Mouse (Mus musculus) brain, embryonic 18.5 days (tissue): ENCODE measurements around the gene Tenm4.
"Not testable (repeated sequence)": the region's sequence is repeated elsewhere in the genome, so short reads cannot be mapped to it uniquely, and the experiment has no call there.

Source experiments
- DNase-seq: peaks from one replicate; pipeline ENCODE4 v3.0.0-alpha.2; 2012; ENCODE audit warnings: low read depth, low spot score

The Tenm4 gene

DNA sequence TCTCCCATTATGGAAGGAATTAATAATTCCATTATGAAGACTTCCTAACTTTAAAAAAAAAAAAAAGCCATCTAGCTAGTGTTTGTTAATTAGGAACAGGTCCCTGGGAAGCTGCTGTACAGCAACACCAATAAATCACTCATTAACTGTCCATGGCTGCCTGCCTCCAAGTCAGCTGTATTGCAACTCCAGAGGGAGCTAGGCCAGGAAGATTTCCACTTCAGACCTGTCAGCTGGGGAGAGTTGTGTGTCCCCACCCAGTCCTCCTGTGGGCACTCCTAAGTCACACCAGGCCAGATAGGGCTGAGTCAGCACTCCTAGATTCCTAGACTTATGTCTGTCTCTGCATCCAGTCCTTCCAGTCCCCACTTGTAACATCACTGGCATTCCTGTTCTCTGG lies 399.9 kb downstream of the Tenm4 start:
- DNase-seq: no peak

DNA sequence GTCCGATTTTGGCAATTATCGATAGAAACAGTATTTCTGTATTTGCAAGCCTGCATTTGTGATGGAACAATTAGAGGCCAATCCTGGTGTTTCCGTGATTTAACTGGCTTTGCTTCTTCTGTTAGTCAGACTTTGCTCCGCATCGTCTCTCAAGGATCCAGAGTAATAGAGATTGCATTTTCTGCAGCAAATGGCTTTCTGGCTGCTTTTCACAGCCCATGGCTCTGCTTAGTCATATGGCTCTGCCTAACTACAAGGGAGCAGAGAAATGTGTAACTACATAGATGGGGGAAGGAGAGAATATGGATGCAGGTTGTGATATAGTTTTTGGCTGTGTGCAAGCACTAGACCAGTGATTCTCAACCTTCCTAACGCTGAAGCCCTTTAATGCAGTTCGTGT lies 401.9 kb downstream of the Tenm4 start:
- DNase-seq: no peak

DNA sequence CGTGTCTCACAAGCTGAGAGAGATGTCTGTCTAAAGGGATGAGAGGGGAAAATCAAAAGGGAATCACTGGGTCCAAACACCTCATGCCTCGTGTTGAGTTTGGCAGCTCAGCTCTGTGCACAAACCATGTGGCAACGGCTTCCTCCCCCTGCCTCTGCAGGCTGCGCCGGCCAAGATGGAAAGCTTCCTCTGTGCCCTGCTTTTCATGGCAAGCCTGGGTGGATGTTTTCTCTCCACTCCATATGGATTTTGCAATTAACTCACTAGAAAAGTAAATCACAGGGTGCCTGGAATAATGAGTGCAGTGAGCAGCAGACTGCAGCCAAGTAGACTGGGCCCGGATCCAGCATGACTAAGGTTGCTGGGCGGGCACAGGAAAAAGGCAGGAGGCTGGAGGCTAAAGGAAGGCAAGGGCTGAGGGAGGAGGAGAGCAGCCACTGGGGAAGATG lies 404.2 kb downstream of the Tenm4 start:
- DNase-seq: peak; percentile 85

DNA sequence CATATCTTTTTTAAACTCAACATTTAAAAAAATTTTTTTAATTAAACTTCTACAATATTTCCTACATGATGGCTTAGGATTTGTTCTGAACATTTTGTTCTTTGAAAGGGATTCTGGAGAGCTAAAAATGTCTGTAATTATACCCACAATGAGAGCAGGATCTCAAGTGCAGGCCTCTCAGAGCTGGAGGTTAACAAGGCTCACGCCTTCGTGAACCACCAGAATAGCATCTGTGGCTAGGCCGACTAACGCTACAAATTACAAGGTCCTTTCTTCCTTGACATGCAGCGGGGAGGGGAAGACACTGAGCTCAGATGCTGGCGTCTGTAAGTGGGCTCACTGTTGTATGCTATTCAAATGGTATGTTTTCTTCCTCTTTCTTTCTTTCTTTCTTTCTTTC lies 411.7 kb downstream of the Tenm4 start:
- no peak for DNase-seq

DNA sequence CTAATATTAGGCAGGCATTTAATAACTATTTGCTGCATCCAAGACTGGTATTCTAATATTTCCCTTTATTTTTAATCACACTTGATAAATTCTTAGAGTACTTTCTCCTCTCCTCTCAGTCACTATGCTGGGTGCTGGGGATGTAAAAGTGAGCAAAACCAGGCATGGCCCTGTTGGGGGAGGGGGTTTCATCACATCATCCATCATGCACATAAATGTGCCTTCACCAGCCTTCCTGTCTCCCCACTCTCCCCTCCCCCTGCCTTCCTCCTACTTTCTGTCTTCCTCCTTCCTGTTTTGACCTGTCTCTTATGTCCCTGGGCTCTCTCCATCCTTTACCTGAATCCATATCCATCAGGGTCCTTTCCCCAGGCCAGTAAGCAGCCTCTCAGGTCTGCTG lies 416.4 kb downstream of the Tenm4 start:
- no peak for DNase-seq

DNA sequence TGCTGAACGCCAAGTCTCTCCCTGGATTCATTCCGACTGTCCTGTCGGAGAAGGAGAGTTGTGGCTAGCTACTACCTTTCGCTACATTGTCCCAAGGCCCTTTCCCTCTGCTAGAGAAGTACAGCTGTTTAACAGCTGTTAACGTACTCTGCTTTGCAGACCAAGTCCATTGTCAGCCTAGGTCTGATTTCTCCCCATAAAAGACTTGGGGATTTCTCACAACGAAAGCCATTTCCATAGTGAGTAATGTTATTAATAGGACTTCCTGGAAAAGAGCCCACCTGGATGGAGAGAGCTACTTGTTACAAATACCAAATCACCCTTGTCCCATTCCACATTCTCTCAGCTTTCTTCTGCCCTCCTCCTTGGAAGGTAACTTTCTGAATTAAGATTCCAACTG lies 417.5 kb downstream of the Tenm4 start:
- no peak for DNase-seq

DNA sequence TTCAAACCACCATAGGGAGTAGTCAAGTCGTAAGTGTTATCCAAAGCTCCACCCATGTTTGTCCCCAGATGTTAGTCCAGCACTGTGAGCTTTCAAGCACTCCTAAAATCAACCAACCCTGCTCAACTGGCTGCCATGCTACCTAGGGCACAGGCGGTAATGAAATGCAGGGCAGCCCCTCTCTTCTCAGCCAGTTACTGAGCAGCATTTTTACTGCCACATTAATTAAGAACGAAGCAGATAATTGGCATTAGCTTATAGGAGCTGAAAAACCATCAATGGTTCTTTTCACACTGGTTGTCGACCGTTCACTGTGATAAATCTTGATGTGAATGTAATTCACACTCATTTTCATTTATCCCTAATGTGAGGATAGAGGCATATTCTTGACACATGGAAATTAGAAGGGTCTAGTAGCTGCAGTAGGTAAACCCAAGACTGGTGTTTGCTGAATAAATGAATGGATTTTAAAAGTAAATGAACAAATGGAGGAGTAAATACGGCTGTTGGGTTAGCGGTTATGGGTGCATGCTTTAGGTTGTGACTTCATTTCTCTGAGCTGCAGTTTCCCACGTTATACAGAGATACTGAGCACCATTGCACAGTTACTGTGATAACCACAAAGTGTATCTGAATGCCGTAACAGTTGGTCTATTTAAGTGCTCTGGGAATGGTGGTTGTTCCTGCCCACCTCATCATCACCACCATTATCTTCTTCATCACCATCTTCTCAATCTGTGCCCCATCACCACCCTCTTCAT lies 424.7 kb downstream of the Tenm4 start:
- no peak for DNase-seq

DNA sequence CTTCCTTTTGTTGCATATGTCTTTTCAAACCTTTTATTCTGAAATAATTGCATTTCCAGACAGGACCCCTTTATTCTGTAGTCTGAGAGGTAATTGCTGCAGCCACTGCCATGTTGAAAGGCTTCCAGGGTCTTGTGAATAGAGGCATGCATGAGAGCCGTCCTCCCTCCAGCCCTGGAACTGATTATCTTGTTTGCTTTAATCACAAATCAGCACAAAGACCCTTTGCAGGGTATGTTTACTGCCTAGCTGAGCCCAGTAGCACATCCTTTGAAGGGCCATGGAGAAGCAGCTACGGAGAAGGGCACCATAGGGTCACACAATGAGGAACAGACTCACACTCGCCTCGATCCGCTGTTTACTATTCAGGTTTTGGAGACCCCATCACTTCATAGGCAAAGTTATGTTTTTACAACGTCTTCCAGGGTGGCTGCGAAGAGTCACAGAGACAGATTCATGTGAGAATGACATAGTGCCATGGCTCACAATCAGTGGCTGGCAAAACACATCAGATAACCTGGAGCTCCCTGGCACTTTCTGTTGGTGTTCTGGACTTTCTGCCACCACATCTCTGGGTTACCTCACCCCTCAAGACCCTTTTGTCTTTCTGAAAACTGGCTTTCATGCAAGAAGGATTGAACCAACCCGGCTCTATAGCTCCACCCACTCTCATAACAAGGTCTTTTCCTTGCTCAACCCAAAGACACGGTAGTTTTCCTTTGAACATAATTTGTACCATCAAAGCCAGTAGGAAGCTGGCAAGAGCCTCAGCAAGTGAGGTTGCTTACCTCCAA lies 425.6 kb downstream of the Tenm4 start:
- DNase-seq: no peak

DNA sequence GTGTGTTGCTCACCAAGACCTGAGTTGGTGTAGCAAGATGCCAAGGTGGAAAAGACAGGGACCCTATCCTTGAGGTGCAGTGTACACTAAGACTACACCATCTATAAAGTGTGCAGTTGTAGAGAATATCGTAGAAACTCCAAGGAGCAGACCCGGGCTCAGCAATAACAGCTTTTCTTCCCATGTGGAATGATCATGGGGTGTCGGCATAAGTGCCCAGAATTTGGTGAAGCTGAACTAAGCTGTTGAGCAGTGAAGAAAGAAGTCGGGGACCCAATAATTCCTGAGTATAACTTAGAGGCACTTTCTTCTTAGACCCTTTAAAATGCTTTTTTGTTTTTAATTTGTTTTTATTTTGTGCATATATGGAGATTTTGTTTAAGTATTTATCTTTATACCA lies 426.8 kb downstream of the Tenm4 start:
- no peak for DNase-seq

DNA sequence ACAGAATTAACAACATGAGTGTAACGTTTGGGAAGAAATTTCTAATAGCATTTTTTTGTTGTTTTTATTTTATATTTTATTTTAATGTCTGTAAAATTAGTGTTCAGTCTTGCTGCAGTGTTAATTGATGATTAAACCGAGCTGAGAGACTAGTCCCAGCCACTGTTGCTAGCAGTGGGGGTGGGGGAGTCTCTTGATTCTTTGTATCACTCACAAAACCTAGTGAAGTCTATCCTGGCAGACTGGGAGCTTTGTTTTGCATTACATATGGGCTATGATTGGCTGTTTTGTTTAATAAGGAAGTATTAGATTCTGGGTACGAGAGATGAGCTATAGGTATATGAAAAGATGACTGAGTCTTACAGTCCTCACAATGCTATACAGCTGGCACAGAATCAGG lies 428.0 kb downstream of the Tenm4 start:
- DNase-seq: no peak

DNA sequence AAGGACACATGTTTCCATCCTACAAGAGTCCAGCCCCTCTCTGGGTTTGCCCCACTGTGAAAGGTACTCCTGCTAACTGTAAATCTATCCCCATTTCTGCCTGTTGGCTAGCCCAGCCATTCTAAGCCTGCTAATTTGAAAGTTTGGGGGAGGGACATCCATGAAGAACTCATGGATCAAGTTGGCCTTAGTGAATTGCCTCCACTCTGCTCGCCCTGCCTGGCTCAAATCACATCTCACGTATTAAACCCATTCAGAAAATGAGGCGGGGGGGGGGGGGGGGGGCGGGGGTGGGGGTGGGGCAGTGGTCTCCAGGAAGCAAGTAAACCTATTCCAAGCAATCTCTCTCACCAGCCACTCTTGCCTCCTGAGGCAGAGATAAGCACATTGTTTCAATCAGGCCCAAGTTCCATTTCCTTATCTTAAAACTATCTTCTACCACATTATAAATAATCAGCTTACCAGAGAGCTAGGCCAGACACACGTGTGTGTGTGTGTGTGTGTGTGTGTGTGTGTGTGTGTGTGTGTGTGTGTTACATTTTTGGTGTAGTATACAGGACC lies 429.4 kb downstream of the Tenm4 start:
- no peak for DNase-seq

DNA sequence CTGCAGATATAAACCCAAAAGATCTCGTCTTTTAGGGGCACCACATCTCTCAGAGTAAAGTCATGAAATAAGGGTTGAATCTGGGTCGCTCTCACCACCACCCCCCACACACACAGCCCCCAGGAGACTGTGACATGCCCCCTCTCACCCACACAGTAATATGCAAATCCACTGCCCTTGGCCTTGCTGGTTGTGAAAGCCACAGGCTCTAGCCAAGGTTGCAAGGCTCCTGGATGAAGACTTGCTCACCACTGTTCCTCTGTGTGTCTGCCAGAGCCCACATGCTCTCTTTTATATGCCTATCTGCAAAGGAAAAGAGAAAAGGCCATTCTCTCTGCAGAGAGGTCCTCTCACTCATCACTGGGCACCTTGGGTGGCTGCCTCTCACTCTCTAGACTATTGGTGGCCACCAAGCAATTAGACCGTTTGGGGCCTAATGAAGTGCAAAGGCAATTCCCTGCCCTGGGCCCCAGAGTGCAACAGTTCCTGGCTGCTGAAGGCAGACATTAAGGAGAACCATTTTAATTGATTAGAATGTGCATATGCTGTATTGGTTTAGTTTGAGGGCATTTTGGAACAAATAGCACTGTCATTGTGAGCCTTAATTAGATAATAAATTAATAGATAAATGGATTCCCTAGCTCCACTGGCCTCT lies 433.2 kb downstream of the Tenm4 start:
- DNase-seq: no peak

DNA sequence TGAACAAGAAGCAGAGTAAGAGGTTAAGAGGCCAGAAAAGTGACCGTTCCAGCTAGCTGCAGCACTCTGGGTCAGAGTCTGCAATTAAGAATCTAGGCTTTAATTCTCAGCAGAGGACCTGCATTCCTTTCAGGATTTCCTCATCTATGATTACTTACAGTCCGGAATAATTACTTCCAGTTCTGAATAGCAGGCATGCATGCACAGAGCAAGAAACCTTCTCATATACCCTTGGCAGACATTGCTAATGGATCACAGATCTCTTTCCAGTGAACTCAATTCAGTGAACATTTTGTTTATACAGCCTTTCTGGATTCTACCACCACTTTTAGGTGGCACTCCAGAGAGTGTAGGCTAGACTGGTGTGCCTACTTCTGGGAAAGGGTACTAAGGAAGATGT lies 434.3 kb downstream of the Tenm4 start:
- DNase-seq: no peak

DNA sequence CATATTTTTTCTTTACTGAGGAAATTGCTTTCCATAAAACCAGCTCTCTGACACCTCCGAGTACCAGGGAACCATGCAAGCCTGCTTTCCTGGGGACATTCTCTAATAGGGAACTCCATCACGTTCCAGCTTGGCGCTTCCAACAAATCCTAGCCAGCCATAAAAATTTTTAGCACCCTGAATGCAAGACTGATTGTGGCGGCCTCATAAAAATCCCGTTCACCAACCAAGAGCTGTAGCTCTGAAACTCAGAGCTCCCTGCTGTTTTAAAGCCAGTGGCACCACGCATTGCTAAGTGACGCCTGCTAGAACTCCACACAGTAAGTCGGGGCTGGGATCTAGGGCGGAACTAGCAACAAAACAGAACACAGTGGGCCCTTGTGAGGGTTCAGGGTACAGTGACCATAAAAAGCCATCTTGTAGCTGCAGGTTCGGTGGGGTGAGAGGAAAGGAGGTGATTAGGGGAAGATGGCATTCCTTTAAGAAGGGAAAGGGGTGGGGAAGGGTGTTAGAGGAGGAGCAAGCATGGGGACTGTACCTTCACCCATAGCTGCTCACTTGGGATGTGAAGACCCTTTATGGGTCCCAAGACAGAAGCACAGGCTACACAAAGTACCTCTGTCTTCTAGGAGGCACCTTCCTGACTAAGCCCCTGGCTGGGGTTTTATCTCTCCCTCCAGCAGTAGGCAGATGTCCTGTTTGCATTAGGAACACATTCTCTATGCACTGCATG lies 439.0 kb downstream of the Tenm4 start:
- no peak for DNase-seq

DNA sequence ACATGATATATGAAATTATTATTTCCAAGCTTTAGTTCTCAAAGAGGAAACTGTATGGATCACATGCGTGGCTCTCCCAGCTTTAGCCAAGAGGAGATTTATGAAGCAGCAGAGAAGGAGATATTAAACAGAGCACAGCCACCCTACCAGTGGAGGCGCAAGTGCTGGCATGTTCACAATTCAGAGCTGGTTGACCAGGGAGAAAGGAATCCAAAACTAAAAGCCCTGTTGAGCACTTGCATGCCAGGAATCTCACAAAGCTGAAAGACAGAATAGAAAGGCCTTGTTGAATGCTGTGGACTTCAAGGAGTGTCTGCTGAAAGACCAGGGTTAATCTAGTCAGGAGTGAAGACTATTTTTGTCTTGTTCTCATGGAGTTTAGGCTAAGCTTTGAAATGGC lies 446.3 kb downstream of the Tenm4 start:
- no peak for DNase-seq

DNA sequence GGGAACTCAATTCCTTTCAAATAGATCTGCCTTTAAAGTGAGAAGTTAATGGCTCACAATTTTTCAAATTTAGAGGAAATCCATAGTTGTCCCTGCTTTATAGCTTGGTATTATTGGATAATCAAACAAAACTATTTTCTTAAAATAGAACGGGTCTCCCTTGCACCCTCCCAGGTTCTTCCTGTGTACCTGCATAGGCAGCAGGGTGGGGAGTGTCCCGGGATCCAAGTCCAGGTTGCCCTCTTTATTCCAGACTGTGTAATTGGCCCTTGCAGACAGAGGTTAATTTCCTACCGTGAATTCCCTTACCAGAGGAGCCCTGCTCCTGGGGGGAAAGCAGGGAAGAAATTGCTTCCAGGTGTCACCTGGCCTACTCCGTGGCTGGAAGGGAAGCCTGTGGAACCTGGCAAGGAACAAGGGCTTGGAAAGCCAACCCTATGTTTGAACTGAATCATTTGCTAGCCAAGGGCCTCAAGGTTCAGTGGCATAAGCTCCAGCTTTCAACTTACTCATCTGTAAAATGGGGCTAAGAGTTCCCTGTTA lies 449.0 kb downstream of the Tenm4 start:
- no peak for DNase-seq

DNA sequence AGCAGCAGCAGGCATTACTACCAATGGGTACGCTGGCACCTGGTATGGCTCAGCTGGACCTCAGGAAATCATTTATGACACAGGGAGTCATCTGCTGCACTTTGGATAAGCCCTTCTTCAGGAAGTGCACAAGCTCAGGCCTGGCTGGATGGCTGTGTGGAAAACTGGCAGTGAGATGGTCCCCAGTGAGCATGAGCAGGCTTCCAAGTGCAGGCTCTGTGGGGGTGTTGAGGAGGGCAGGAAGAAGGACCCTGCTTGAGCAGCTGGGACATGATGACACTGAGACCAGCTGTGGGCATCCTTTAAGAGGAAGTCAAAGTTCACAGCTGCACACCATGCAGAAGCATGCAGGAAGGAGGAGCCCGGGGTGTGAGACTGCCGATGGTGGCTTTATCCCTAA lies 455.3 kb downstream of the Tenm4 start:
- DNase-seq: no peak

DNA sequence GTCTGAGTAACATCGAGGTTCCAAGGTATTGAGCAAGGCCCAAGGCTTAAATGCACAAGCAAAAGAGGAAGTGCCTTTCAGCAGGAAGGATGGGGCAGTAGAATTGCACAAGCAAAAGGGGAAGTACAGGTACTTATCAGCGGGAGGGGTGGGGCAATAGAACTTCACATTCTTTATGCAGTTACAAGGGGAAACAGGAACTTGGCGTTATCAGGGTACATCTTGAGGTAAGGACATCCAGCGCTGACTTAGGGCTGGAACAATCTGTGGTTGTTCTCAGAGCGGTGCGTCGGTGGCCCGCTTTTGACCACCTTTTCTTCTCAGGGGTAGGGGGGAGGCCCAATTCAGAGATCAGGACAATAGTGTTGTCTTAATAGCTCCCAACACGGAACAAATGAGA lies 459.5 kb downstream of the Tenm4 start:
- DNase-seq: not testable (repeated sequence)

DNA sequence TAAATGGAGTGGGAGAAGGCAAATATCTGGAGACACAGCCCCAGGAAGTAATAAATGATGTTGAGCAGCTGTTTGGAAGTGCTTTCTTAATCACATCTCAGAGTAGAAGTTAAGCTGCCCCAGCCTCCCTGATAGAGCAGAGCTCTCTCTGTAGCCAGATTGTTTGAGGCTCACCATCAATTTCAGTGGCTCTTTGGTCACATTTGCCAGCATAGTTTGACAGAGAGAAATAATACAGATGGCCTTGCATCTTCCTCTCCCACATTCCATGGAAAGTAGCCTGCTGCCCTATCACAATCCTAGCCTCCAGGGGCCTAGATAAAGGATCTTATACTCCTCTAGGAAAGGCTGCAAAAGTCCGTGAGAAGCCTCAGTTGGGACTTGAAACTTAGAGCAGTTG lies 462.0 kb downstream of the Tenm4 start:
- DNase-seq: no peak

DNA sequence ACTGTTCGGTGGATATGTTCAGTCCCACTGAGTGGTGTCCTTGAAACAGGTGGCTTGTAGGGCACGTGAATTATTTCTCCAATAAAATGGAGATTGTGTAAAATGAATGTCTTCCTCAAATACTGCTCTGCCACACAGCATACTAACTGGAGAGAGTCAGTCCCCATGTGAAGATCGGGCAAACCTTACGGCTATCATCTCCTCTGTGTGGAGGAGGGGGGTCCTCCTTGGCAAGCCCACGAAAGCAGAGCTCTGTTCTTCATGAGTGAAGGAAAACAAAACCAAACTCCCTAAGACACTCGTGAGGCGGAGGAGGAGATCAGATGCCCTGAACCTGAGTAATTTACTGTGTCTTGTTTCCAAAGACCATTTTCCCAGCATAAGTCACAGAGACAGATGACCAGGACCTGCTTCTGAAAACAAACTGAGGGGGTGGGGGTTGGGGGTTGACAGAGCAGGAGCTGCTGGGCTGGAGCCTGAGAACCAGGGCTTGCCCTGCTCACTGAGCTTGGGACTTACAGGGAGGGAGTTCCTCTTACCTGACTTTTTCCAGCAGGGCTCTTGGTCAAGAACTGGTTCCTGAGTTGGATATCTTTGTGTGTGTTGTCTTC lies 464.9 kb downstream of the Tenm4 start:
- no peak for DNase-seq
